Mouse (Mus musculus): ENCODE data around the gene Gm6525. TPM values are rescaled to one million over a fixed set of nuclear protein-coding genes. Genes with fewer than 3 reads are reported as not detected.
A peak's percentile ranks its signal among the peaks of the same experiment; 100 is the strongest.

The Gm6525 gene
- polyA plus RNA-seq, 1 experiment from 2014 or later: 0.97 TPM

DNA sequence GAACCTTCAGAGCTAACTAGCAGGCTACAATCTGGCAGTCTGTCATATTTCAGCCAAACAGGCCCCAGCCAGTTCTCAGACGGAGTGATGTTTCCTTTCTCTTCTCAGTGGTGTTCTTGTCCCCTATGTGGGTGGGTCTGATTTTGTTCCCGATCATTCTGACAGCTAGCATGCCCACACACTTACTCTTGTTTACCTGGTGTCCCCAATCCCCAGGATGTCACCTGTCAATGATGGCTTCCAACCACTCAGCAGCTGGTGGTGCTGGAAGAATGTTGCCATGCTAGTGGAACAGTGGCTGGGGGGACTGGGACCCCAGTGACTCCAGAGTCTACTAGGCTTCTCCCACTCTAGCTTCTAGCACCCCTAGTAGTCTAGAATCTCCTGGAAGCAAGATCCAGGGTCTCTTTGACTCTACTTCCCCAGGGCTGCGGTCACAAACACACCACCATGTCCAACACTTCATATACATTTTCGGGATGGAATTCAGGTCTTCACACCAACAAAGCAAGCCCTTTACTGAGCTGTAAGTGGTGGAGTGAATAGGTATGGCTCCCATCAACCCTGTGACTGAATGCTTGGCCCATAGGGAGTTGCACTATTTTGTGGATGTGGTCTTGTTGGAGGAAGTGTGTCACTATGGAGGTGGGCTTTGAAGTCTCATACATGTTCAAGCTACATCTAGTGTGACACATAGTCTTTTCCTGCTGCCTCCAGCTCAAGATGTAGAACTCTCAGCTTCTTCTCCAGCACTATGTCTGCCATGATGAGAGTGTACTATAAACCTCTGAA lies 16.1 kb upstream of the Gm6525 start:
- no peak for ATAC-seq
- peaks cover 36% of the 10 kb centered on the region for H3K36me3 ChIP-seq (ENCODE audit: control insufficient read depth, insufficient read depth, low read length)
- DNase-seq (ENCODE audit: low spot score): no peak
- H3K9me3 ChIP-seq (replicated peaks; ENCODE audit: control insufficient read depth, low read length): no peaks in the 10 kb centered on the region
- WGBS: 87% methylated on average over 4 of the region's 4 CpGs
- no peak overlapping the region for H3K4me2 ChIP-seq (ENCODE audit: low read length)
- H3K4me3 ChIP-seq (ENCODE audit: low read depth, low read length): no peak overlapping the region
- H3K4me1 ChIP-seq (ENCODE audit: control insufficient read depth, insufficient read depth, low read length): no peaks in the 10 kb centered on the region
- H3K27me3 ChIP-seq (replicated peaks; ENCODE audit: control insufficient read depth, insufficient read depth, low read length): no peaks in the 10 kb centered on the region
- no peak overlapping the region for H3K9ac ChIP-seq (ENCODE audit: low read length)
- peak overlapping the region; percentile 21; the same call in 1 of the 2 replicates for H3K27ac ChIP-seq (ENCODE audit: low read depth, low read length)

DNA sequence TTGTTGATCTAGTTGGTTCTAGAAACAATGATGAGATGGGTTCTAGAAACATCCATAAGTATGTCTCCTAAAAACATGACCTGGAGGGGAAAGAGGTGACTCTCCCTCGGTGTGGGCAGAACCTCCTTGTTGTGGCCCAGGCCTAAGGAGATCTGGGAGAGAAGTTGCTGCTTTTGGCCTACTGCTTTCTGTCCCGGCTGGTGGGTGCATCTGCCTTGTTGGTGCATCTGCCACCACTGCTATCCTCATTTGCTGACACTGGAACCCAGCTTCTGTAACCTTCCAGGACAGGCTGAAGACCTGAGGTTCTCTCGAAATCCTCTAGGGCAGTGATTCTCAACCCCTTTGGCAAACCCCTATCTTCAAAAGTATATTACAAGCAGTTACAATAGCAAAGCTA lies 8.5 kb upstream of the Gm6525 start:
- over 99% methylated on average over 3 of the region's 3 CpGs for WGBS
- DNase-seq (ENCODE audit: low spot score) (no peak), ATAC-seq (no peak)
- Histone ChIP-seq H3K4me2 (ENCODE audit: low read length) (no peak overlapping the region), H3K9me3 (replicated peaks; ENCODE audit: control insufficient read depth, low read length) (no peaks in the 10 kb centered on the region), H3K27ac (ENCODE audit: low read depth, low read length) (no peak overlapping the region), H3K36me3 (ENCODE audit: control insufficient read depth, insufficient read depth, low read length) (peaks cover 80% of the 10 kb centered on the region), H3K4me1 (ENCODE audit: control insufficient read depth, insufficient read depth, low read length) (no peaks in the 10 kb centered on the region), H3K9ac (ENCODE audit: low read length) (no peak overlapping the region), H3K27me3 (replicated peaks; ENCODE audit: control insufficient read depth, insufficient read depth, low read length) (no peaks in the 10 kb centered on the region), H3K4me3 (ENCODE audit: low read depth, low read length) (no peak overlapping the region)

DNA sequence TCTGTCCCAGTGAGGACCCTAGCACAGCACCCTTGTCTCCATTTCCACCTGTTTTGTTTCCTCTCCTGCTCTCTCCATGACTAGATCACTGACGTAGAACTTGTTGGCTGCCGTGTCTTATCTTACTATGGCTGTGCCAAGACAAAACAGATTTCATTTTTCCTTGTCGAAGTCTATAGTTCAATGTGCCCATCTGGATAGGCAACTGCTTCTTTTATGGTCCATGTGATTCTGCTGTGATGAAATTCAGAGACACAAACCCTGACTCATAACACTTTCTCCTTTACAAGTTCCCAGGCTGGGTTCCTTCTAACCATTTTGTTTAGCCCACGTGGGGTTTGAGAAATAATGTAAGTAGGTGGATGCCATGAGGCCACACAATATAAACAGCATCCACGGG lies 7.8 kb upstream of the Gm6525 start:
- H3K27ac ChIP-seq (ENCODE audit: low read depth, low read length): no peak overlapping the region
- peaks cover 82% of the 10 kb centered on the region for H3K36me3 ChIP-seq (ENCODE audit: control insufficient read depth, insufficient read depth, low read length)
- DNase-seq (ENCODE audit: low spot score): no peak
- no peak overlapping the region for H3K4me2 ChIP-seq (ENCODE audit: low read length)
- H3K4me1 ChIP-seq (ENCODE audit: control insufficient read depth, insufficient read depth, low read length): no peaks in the 10 kb centered on the region
- 86% methylated on average over 5 of the region's 5 CpGs for WGBS
- no peak for ATAC-seq
- H3K9ac ChIP-seq (ENCODE audit: low read length): no peak overlapping the region
- H3K27me3 ChIP-seq (replicated peaks; ENCODE audit: control insufficient read depth, insufficient read depth, low read length): no peaks in the 10 kb centered on the region
- no peak overlapping the region for H3K4me3 ChIP-seq (ENCODE audit: low read depth, low read length)
- H3K9me3 ChIP-seq (replicated peaks; ENCODE audit: control insufficient read depth, low read length): no peaks in the 10 kb centered on the region

DNA sequence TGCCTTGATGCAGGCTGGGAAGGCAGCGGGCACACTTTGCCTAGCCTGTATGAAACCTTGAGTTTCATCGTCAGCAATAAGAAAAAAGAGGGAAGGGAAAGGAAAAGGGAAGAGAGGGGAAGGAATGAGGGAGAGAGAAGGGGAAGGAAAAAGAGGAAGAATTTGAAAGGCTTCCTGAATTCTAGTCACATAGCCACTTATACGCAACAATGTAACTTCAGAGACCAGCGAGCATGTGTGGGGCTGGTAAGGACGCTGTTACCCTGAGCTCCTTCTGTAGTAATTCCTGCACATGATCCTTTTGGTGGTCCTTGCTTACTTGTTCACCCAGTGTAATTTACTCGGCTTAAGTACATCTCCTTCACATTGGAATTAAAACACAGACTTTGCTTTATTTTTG lies 5.0 kb upstream of the Gm6525 start:
- Histone ChIP-seq H3K9ac (ENCODE audit: low read length) (no peak overlapping the region), H3K4me3 (ENCODE audit: low read depth, low read length) (no peak overlapping the region), H3K27ac (ENCODE audit: low read depth, low read length) (no peak overlapping the region), H3K27me3 (replicated peaks; ENCODE audit: control insufficient read depth, insufficient read depth, low read length) (no peaks in the 10 kb centered on the region), H3K4me1 (ENCODE audit: control insufficient read depth, insufficient read depth, low read length) (peaks cover 8% of the 10 kb centered on the region; the same call in 1 of the 2 replicates), H3K9me3 (replicated peaks; ENCODE audit: control insufficient read depth, low read length) (no peaks in the 10 kb centered on the region), H3K36me3 (ENCODE audit: control insufficient read depth, insufficient read depth, low read length) (peaks cover 87% of the 10 kb centered on the region), H3K4me2 (ENCODE audit: low read length) (no peak overlapping the region)
- ATAC-seq (no peak), DNase-seq (ENCODE audit: low spot score) (no peak)
- WGBS: 85% methylated on average over 6 of the region's 6 CpGs

DNA sequence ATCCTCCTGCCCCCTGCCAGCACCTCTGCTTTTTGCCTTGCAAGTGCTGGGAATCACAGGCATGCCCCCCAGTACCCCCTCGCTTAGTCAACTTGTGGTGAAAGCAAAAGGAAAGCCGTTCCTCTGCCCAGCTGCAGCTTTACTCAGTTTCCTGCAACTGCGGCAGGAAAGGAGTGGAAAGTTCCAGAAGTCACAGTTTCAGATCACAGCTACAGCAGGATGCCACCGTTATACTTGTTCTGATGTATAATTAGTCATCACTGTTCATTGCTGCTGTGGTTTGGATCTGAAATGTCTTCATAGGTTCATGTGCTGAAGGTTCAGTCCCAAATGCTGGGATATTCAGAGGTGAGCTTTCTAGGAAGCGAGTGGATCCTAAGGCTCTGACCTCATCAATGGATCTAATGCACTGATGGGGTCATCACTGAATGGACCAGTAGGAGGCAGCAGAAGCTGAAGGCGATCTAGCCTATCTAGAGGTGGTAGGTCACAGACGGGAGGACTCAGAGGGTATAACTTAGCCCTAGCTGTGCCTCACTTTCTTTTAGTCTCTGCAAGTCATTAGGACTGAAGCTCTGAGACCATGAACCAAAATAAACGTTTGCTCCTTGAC lies 4.4 kb upstream of the Gm6525 start:
- no peak overlapping the region for H3K27ac ChIP-seq (ENCODE audit: low read depth, low read length)
- 78% methylated on average over 8 of the region's 8 CpGs for WGBS
- no peaks in the 10 kb centered on the region for H3K9me3 ChIP-seq (replicated peaks; ENCODE audit: control insufficient read depth, low read length)
- DNase-seq (ENCODE audit: low spot score) (no peak), ATAC-seq (no peak)
- peaks cover 8% of the 10 kb centered on the region; the same call in 1 of the 2 replicates for H3K4me1 ChIP-seq (ENCODE audit: control insufficient read depth, insufficient read depth, low read length)
- H3K4me2 ChIP-seq (ENCODE audit: low read length): no peak overlapping the region
- H3K9ac ChIP-seq (ENCODE audit: low read length): no peak overlapping the region
- no peak overlapping the region for H3K4me3 ChIP-seq (ENCODE audit: low read depth, low read length)
- H3K36me3 ChIP-seq (ENCODE audit: control insufficient read depth, insufficient read depth, low read length): peaks cover 81% of the 10 kb centered on the region
- H3K27me3 ChIP-seq (replicated peaks; ENCODE audit: control insufficient read depth, insufficient read depth, low read length): no peaks in the 10 kb centered on the region

DNA sequence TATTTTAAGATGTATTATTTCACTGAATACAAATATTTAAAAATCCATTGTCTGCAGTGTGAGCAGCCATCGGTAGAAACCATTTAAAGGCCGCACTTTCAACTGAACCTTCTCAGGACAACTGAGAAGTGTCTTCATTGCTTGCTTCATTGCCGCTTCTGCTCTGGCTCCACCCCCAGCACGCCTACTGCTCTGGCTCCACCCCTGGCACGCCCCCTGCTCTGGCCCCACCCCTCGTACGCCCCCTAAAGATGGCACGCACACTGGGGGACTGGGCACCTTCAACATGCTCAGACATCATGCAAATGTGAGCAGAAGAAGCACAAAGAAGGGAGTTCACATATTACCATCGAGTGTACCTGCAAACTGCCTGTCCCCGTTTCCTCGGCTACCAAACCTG lies 1.5 kb upstream of the Gm6525 start:
- Histone ChIP-seq H3K4me1 (ENCODE audit: control insufficient read depth, insufficient read depth, low read length) (peaks cover 8% of the 10 kb centered on the region; the same call in 1 of the 2 replicates), H3K27ac (ENCODE audit: low read depth, low read length) (0 out of 2 replicates have a peak overlapping the region, but pooled peaks have one; percentile 46), H3K36me3 (ENCODE audit: control insufficient read depth, insufficient read depth, low read length) (peaks cover 70% of the 10 kb centered on the region), H3K27me3 (replicated peaks; ENCODE audit: control insufficient read depth, insufficient read depth, low read length) (no peaks in the 10 kb centered on the region), H3K4me2 (ENCODE audit: low read length) (no peak overlapping the region), H3K9me3 (replicated peaks; ENCODE audit: control insufficient read depth, low read length) (no peaks in the 10 kb centered on the region), H3K9ac (ENCODE audit: low read length) (no peak overlapping the region), H3K4me3 (ENCODE audit: low read depth, low read length) (no peak overlapping the region)
- DNase-seq (ENCODE audit: low spot score) (no peak), ATAC-seq (peak; percentile 52)
- 59% methylated on average over 11 of the region's 11 CpGs for WGBS

DNA sequence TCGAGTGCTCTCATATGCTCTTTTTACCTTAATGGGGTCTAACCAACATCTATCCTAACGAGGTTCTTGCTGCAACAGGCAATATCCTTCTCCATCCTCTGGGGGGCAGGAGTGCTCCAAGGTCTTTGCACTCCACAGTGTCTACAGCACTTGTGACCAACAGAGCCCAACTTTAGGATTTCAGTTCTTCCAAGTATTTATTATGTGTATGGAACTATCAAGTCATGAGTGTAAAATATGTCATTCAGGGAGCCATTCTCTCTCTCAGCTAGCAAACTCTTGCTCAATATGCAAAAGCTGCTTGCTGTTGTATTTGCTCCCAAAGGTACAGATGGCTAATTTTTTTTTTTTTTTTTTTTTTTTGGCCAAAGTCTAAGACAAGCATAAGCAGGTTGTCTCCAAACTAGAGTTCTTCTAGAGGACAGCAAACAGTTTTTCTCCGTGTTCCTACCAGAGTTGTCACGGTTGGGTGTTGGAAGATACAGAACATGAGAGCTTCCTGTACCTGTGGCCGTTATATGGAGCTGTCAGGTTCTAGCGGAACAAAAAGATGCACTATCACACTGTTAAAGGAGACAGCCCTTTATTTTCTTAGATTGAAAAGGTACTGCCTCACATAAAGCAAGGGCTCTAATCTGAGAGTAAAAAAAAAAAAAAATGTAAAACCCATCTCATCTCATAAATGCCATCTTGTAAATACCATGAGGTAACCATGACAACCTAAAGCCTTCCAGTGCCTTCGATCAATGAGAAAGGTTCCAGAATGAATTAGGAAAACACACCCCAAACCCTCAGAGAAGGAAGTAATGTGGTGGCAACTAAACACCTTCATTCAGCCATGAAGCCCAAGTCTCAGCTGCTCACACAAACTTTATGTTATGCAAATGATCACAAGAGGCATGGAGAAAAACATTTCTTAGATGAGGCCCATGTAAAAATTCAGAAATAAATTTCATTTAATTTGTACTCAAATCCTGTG lies 1.7 kb downstream of the Gm6525 start:
- DNase-seq (ENCODE audit: low spot score): peak; percentile 92
- H3K4me1 ChIP-seq (ENCODE audit: control insufficient read depth, insufficient read depth, low read length): peaks cover 9% of the 10 kb centered on the region; the same call in 1 of the 2 replicates
- H3K4me3 ChIP-seq (ENCODE audit: low read depth, low read length): no peak overlapping the region
- peak; percentile 87 for ATAC-seq
- WGBS: 39% methylated on average over 7 of the region's 7 CpGs
- peaks cover 58% of the 10 kb centered on the region for H3K36me3 ChIP-seq (ENCODE audit: control insufficient read depth, insufficient read depth, low read length)
- H3K27ac ChIP-seq (ENCODE audit: low read depth, low read length): no peak overlapping the region
- H3K9ac ChIP-seq (ENCODE audit: low read length): no peak overlapping the region
- H3K4me2 ChIP-seq (ENCODE audit: low read length): no peak overlapping the region
- no peaks in the 10 kb centered on the region for H3K27me3 ChIP-seq (replicated peaks; ENCODE audit: control insufficient read depth, insufficient read depth, low read length)
- no peaks in the 10 kb centered on the region for H3K9me3 ChIP-seq (replicated peaks; ENCODE audit: control insufficient read depth, low read length)

DNA sequence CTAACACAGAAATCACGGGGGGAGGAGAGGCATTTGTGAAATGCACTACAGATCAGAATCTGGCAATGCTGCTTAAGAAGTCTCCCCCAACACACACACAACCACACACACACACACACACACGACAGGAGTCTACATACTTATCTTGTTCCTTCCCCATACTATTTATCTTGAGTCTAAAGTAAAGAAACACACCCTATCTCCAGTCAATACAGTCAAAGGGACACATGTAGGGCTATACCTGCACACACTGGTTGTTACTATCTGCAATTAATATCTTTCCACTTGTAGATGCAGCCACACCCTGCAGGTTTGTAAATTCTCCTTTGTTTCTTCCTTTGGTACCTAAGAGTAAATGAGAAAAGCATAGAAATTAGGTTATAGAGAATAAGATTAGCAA lies 3.9 kb downstream of the Gm6525 start:
- Histone ChIP-seq H3K27ac (ENCODE audit: low read depth, low read length) (no peak overlapping the region), H3K27me3 (replicated peaks; ENCODE audit: control insufficient read depth, insufficient read depth, low read length) (no peaks in the 10 kb centered on the region), H3K9ac (ENCODE audit: low read length) (no peak overlapping the region), H3K4me3 (ENCODE audit: low read depth, low read length) (no peak overlapping the region), H3K36me3 (ENCODE audit: control insufficient read depth, insufficient read depth, low read length) (peaks cover 37% of the 10 kb centered on the region), H3K4me2 (ENCODE audit: low read length) (no peak overlapping the region), H3K9me3 (replicated peaks; ENCODE audit: control insufficient read depth, low read length) (no peaks in the 10 kb centered on the region), H3K4me1 (ENCODE audit: control insufficient read depth, insufficient read depth, low read length) (peaks cover 13% of the 10 kb centered on the region; the same call in 1 of the 2 replicates)
- DNase-seq (ENCODE audit: low spot score) (no peak), ATAC-seq (no peak)
- 78% methylated on average over 2 of the region's 2 CpGs for WGBS

Measured in forebrain, embryonic 14.5 days (tissue).